Mouse (Mus musculus): ENCODE results near the gene Ly6c1. TPM values are rescaled to one million over a fixed set of nuclear protein-coding genes. Genes with fewer than 3 reads are reported as not detected.
A peak's percentile ranks its signal among the peaks of the same experiment; 100 is the strongest.
"Not testable (repeated sequence)": the region's sequence is repeated elsewhere in the genome, so short reads cannot be mapped to it uniquely, and the experiment has no call there.

The Ly6c1 gene
- total RNA-seq (2021): 10 to 100 TPM; 40.7 to 51.1 TPM
- long read RNA-seq, experiment 1, transcript Ly6c1-201 (4 exons, 844 nt): major isoform, 6 of 16 reads
- long read RNA-seq, experiment 1, partial matches to known transcripts: 5 of 16 reads
- long read RNA-seq, experiment 1, other reads (novel, unspliced or antisense): 2 of 16 reads
- long read RNA-seq, experiment 2, partial matches to known transcripts: 2 of 10 reads
- long read RNA-seq, experiment 2, other reads (novel, unspliced or antisense): 2 of 10 reads

DNA sequence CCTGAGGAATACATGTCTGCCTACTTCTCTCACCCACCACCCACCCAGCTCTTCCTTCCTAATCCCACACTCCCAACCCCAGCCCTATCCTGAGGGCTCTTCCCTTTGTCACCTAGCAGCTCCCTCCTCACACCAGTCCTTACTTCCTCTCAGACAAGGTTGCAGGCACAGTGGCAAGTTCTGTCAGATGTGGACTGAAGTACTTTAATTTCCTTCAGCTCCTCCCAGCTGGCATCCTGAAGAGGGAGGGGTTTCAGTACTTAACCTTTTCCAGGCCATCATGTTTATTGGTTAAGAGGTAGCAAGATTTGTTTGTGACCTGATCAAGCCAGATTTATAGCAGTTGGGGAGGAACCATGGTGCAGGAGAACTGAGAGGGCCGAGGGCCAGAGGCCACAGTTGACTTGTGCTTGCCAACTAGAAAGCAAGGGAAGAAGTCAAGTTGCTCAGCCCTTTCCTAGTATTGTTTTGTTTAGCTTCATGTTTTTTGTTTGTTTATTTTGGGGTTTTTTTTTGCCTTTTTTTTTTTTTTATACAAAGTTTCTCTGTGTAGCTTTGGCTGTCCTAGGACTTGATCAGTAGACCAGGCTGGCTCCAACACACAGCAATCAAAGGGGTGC is at the start of gene Ly6c1:
TSS of gene Ly6c1 (minus strand) at position 189 of the 620 bp plus-strand sequence.
- DNase-seq (ENCODE audit: low spot score in 2 of 2): not testable (repeated sequence)

DNA sequence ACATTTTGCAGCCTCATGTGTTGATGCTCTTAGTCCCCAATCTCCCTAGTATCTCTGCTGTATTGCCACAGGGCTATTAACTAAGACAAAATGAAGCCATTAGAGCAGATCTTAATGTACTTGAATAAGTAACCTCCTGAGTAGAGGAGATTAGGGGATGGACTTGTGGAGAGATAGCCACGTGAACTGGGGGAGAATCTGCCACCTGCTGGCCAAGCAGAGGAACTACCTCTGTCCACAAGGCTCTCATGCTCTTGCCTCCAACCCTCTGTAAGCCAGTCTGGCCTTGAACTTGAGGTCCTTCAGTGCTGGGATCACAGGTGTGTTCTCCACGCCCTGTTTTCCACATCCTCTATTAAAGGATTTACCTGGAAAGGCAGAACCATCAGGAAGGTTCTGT is 39.4 kb upstream of the Ly6c1 start:
- not testable (repeated sequence) for DNase-seq (ENCODE audit: low spot score in 2 of 2)

DNA sequence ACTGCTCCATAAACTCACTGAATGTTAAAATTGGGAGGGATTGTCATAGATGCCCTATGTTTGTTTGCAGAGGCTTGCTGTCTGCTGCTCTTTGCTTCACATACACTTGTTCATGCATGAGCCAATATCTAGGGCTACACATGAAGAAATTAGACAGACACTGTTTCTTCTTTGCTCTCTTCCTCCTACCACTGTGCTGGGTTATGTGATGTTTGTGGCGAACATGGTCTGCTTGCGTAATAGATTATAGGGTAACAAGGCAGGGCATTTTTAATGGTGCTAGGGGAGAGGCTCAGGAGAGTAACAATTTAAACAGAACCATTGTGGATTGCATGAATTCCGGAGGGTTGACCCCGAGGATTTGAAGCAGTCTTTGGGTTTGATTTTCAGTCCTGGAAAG is 21.3 kb upstream of the Ly6c1 start:
- no peak for DNase-seq (ENCODE audit: low spot score in 2 of 2)

DNA sequence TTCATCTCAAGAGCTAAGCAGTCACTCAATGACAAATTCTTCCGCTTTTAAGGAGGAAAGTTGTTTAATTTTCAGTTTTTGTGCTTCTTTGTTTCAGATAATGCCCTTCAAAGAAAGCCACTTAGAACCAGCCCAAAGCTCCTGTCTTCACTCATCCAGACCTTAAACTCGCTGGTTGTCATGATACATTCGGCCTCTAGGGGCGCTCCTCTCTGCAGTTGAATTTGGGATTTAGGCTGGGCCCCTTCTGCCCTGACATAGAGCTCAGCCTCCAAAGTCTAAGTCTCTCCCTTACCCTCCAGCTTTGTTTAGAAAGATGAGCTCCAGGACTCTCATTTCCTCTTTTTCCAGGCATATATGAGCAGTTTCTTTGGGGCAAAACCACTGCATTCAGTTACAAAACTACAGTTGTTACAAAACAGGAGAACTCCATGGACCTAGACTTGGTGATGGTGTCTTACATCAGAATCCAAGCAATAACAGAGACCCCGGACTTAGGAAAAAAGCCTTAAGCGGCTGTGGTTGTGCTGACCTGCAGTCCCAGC is 13.5 kb upstream of the Ly6c1 start:
- peak; percentile 38 to 61 for DNase-seq (ENCODE audit: low spot score in 2 of 2)

DNA sequence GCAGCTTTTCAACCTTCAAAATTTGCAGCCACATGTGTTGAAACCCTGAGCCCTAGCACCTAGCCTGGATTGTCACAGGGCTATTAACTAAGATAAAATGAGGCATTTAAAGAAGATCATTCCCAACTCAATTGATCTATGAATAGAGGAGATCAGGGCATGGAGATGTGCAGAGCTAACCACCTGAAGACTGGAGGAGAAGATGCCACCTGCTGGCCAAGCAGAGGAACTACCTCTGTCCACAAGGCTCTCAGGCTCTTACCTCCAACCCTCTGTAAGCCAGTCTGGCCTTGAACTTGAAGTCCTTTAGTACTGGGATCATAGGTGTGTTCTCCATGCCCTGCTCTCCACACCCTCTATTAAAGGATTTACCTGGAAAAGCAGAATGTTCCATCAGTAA is 11.9 kb upstream of the Ly6c1 start:
- no peak for DNase-seq (ENCODE audit: low spot score in 2 of 2)

DNA sequence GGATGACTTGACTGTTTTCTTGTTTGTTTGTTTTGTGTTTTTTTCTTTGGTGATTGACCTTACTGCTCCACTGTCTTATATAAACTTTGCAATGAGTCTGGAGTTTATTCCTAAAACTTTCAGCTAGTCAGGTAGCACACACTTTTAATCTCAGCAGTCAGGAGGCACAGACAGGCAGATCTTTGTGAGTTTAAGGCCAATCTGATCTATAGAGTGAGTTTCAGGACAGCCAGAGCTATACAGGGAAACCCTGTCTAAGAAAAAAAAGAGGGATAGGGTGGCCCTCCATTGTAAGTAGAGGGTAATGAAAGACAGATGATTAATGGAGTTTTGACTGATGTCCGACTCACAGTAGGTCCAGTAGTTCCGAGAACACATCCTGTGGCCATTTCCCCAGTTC is 7.4 kb upstream of the Ly6c1 start:
- no peak for DNase-seq (ENCODE audit: low spot score in 2 of 2)

DNA sequence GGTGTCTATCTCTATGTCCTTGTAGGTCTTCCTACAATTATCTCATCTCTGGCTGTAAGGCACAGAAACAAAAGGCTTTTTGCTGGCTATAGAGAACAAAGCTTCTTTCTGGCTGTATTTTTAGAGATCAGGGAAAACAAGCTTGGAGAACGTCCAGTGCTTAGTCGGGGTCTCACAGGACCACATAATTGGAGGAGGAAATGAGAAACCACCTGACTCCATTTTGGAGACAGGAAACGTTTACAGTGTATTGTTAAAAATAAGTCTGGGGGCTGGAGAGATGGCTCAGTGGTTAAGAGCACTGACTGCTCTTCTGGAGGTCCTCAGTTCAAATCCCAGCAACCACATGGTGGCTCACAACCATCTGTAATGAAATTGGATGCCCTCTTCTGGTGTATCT is 6.8 kb upstream of the Ly6c1 start:
- DNase-seq (ENCODE audit: low spot score in 2 of 2): not testable (repeated sequence)

DNA sequence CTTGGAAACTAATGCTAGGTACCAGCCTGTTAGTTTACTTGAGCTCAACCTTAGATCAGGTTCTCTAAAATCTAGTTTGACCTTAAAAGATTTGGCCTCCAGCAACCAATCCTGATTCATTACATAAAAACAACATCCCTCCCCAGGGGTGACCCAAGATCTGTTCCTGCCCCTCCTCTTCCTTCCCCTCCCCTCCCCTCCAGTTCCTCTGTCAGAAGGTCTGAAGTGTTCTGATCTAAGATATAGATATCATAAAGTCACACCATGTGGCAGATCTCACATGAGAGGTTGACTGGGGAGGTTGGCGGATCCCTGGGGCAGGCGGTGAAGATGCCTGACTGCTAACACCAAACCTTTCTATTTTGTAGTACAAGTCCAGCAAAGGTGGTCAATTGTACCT is 3.8 kb upstream of the Ly6c1 start:
- DNase-seq (ENCODE audit: low spot score in 2 of 2): not testable (repeated sequence)

DNA sequence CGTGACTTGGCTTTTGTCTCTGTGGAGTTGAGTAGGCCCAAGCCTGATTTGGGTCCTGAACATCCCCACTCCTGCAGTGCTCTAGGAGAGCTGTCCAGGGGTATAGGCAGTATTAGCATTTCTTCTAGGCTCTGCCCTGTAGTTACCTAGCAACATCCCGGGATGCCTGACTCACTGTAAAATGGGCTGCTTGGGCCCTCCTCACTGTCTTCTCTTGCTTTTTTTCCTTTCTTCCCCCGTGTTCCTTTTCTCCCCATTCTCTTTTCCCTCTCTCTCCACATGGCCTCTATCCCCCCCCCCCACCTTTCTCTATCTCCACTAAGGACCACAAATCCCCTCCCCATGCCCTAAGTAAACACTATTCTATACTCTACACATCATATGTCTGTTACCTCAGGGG is 2.5 kb upstream of the Ly6c1 start:
- not testable (repeated sequence) for DNase-seq (ENCODE audit: low spot score in 2 of 2)

DNA sequence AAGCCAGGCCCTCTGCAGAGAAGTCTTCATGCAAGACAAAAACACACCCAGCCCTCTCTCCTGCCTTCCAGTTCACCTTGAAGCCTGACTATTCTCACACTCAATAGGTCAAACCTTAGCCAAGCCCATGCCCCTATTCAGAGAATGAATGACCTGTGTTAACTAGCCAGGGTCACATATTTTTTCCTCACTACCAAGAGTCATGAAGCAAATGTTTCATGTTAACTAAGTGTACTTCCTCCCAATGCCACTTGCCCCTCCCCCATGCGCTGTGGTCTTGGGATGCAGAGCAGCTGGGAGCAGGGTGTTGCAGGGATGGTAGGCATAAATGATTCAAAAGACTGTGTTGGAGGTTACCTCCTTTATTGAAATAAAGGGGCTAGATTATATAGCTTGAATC is 2.0 kb upstream of the Ly6c1 start:
- DNase-seq (ENCODE audit: low spot score in 2 of 2): not testable (repeated sequence)

DNA sequence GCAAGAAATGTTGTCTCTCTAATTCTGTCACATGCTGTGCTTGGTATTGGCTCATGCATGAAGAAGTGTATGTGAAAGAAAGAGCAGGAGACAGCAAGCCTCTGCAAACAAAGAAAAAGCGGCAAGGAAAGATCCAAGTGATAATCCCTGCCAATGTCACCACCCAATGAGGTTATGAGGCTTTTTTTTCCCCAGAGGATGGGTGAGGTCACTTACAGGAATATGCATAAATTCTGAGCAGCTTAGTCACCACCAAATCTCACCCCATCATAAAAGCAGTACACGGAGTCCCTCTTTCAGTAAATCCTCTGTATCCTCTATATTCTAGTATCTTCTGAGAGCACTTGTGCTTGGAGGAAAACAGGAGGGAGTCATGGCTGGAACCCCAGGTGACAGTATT is 1.2 kb upstream of the Ly6c1 start:
- not testable (repeated sequence) for DNase-seq (ENCODE audit: low spot score in 2 of 2)

DNA sequence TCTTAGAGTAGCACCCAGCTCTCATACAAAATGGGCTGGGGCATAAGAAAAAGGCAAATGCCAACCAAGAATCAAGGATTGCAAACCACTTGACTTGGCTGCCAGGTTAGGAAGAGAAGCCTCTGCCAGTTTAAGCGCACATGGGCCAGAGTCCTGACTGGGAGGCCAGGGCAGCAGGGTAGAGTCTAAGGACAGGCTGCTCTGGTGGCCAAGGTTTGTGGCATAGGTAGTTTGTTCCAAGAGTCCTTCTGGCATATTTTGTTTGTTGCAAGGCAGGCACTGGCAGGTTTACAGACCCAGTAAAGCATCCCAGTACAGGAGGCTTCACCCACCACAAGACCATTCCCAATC is 685 bp downstream of the Ly6c1 start:
- not testable (repeated sequence) for DNase-seq (ENCODE audit: low spot score in 2 of 2)

DNA sequence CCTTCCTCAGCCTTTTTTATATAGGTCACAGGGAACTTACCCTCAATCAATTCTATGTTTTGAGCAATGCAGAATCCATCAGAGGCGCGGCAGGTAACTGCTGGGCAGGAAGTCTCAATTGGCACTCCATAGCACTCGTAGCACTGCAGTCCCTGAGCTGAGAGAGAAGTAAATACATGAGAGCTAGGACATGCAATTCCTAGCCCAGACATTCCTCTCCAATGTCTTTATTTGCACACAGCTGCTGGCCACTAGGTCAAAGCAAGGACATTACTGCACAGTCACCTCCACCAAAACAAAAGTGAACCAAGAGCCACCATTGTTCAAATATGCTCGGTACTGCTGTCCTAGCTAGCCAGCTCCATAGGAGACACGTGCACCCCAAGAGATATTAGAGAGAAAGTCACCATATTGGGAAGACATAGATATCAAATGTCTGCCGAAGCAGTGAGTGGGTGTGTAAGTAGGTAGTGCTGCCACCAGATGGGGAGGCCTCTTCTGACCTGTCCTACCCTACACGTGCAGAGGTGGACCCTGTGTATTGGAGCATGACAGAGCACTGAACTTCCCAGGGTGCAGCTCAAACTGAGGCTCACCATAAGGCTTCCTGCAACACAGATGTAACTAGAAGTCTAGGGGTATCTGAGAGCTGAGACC is 1.2 kb downstream of the Ly6c1 start:
- DNase-seq (ENCODE audit: low spot score in 2 of 2): not testable (repeated sequence)

DNA sequence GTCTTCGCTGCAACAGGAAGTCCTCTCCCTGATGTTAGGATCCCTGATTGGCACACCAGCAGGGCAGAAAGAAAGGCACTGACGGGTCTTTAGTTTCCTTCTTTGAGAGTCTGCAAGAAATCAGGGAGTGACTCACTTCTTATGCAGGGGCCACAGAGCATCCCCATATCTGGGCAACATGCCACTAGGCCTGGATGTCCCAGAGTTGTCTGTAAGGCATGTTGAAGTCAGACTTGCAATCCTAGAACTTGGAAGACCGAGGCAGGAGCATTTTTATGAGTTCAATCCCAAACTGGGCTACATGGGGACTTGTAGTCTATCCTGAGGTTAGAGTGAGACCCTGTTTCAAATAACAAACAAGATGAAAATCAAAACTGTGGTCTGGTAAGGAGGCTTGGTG is 3.1 kb downstream of the Ly6c1 start:
- DNase-seq (ENCODE audit: low spot score in 2 of 2): not testable (repeated sequence)

DNA sequence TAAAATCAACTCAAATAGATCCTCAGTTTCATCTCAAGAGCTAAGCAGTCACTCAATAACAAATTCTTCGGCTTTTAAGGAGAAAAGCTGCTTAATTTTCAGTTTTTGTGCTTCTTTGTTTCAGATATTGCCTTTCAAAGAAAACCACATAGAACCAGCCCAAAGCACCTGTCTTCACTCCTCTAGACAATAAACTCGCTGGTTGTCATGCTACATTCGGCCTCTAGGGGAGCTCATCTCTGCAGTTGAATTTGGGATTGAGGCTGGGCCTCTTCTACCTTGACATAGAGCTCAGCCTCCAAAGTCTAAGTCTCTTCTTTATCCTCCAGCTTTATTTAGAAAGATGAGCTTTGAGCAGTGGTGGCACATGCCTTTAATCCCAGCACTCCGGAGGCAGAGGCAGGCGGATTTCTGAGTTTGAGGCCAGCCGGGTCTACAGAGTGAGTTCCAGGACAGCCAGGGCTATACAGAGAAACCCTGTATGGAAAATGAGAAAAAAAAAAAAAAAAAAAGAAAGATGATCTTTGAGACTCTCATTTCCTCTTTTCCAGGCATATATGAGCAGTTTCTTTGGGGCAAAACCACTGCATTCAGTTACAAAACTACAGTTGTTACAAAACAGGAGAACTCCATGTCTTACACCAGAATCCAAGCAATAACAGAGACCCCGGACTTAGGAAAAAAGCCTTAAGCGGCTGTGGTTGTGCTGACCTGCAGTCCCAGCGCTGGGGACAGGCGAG is 27.4 kb downstream of the Ly6c1 start:
- not testable (repeated sequence) for DNase-seq (ENCODE audit: low spot score in 2 of 2)

DNA sequence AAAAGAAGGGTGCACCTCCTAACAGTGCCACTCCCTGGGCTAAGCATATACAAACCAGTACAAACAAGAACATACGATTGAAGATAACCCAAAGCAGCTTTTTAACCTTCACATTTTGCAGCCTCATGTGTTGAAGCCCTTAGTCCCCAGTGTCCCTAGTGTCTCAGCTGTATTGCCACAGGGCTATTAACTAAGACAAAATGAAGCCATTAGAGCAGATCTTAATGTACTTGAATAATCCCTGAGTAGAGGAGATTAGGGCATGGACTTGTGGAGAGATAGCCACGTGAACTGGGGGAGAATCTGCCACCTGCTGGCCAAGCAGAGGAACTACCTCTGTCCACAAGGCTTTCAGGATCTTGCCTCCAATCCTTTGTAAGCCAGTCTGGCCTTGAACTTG is 29.2 kb downstream of the Ly6c1 start:
- not testable (repeated sequence) for DNase-seq (ENCODE audit: low spot score in 2 of 2)

Other genes with a start within 250 kb of the Ly6c1 start
- gene Gml2, start 229.8 kb downstream of the Ly6c1 start, total RNA-seq (2021): not detected
- gene 2010109I03Rik, start 151.8 kb downstream of the Ly6c1 start, total RNA-seq (2021): not detected
- gene Ly6i, start 65.4 kb downstream of the Ly6c1 start, total RNA-seq (2021): under 1 TPM in 1 of 2 experiments, not detected in 1; 0.47 TPM
- 10 to 100 TPM; 64.2 to 69.1 TPM for gene Ly6a, start 50.8 kb downstream of the Ly6c1 start, total RNA-seq (2021)
- 1 to 10 TPM; 1.6 to 1.7 TPM for gene Ly6c2, start 63.1 kb upstream of the Ly6c1 start, total RNA-seq (2021)
- gene Ly6g, start 106.4 kb upstream of the Ly6c1 start, total RNA-seq (2021): not detected
- gene BC025446, start 167.5 kb upstream of the Ly6c1 start, total RNA-seq (2021): under 1 TPM in 1 of 2 experiments, not detected in 1; 0.18 TPM
- not detected for gene Ly6f, start 219.6 kb upstream of the Ly6c1 start, total RNA-seq (2021)

All from gastrocnemius, postnatal 4 days (tissue).